Mouse (Mus musculus) CH12.LX (cell line): ENCODE results near the gene Chid1.

Experiments used
- BHLHE40 ChIP-seq: IDR thresholded peaks from 2 replicates; pipeline ENCODE4 v1.6.1; 2011; ENCODE audit warnings: mild to moderate bottlenecking, low read depth, low read length, improper control_type of control experiment
- CTCF ChIP-seq, 2 experiments: IDR thresholded peaks in 1 of 2; conservative IDR thresholded peaks in 1 of 2; 2 replicates each; pipeline ENCODE4 v1.5.1; 2011 to 2012; ENCODE audit warnings: low read depth in 2 of 2, low read length in 2 of 2, improper control_type of control experiment in 1 of 2, inconsistent platforms in 1 of 2, mild to moderate bottlenecking in 1 of 2, moderate library complexity in 1 of 2
- EP300 ChIP-seq: IDR thresholded peaks from 2 replicates; pipeline ENCODE4 v1.6.1; 2011; ENCODE audit warnings: low read length, improper control_type of control experiment
- MAZ ChIP-seq: IDR thresholded peaks from 2 replicates; pipeline ENCODE4 v1.6.1; 2012; ENCODE audit warnings: low read depth, mild to moderate bottlenecking, inconsistent platforms, low read length, improper control_type of control experiment, moderate library complexity
- MXI1 ChIP-seq: IDR thresholded peaks from 2 replicates; pipeline ENCODE4 v1.6.1; 2011; ENCODE audit warnings: mild to moderate bottlenecking, low read depth, low read length, improper control_type of control experiment
- RAD21 ChIP-seq: IDR thresholded peaks from 2 replicates; pipeline ENCODE4 v1.6.1; 2011; ENCODE audit warnings: low read depth, mild to moderate bottlenecking, low read length, improper control_type of control experiment, moderate library complexity
- TCF12 ChIP-seq: IDR thresholded peaks from 2 replicates; pipeline ENCODE4 v1.6.1; 2014; ENCODE audit warnings: low read depth, mild to moderate bottlenecking, inconsistent platforms, low read length, improper control_type of control experiment

GRCm38 (mm10) chr7:141518926-141519325 is 20.7 kb downstream of the Chid1 start:
- TF ChIP-seq RAD21 (no peak), MXI1 (no peak), TCF12 (no peak), MAZ (no peak), CTCF (conservative IDR thresholded peaks at IDR 0.05 in 1 of 2, IDR thresholded peaks at IDR 0.05 in 1 of 2; ENCODE audit: low read depth in 2 of 2, low read length in 2 of 2) (no peak), EP300 (no peak), BHLHE40 (no peak)
